Comparison of ENCODE assay signal across 13 mouse cellular contexts in genomic region chr3:105716353-105717000, GRCm38 (mm10). TPM values are rescaled to one million over a fixed set of nuclear protein-coding genes. Genes with fewer than 3 reads are reported as not detected.
A peak's percentile ranks its signal among the peaks of the same experiment; 100 is the strongest.
DNase-seq lines count a peak whose midpoint lies in the region; ATAC-seq and TF ChIP-seq lines count a peak whose summit lies in the region.
"Had no signal": no experiment of that assay in that cellular context is flagged by ENCODE, and none has a peak within 500 bp of the region (broad histone marks: within the 10 kb centered on the region; RNA-seq: fewer than 3 reads in every experiment).

No protein-coding gene starts in this region.

- no peaks in the 10 kb centered on the region for H3K27me3 ChIP-seq in kidney, embryonic 15.5 days
- no peaks in the 10 kb centered on the region for H3K27me3 ChIP-seq in thymus, adult 2 months (ENCODE audit: control insufficient read depth, insufficient read depth, low read length)
- H3K27me3 ChIP-seq: heart, embryonic 13.5 days had no signal

- no peaks in the 10 kb centered on the region for H3K36me3 ChIP-seq in kidney, embryonic 15.5 days
- no peaks in the 10 kb centered on the region; the same call in 1 of the 2 replicates for H3K36me3 ChIP-seq in thymus, adult 2 months (ENCODE audit: control insufficient read depth, insufficient read depth, low read length)

- 62% methylated on average over 18 of the region's 18 CpGs for WGBS in kidney, embryonic 15.5 days
- 94% methylated on average over 18 of the region's 18 CpGs for WGBS in thymus, adult 2 months

- no peak overlapping the region for H3K4me3 ChIP-seq in layer of hippocampus, adult 2 months
- H3K4me3 ChIP-seq in kidney, embryonic 15.5 days (replicated peaks) = no peak overlapping the region
- no peak overlapping the region for H3K4me3 ChIP-seq in thymus, adult 2 months (ENCODE audit: control insufficient read depth, insufficient read depth, low read length)
- H3K4me3 ChIP-seq: heart, embryonic 13.5 days had no signal

- TF ChIP-seq CTCF in layer of hippocampus, adult 2 months (conservative IDR thresholded peaks at IDR 0.05) = no peak
- TF ChIP-seq CTCF in thymus, adult 2 months (IDR thresholded peaks at IDR 0.05; ENCODE audit: borderline replicate concordance, control insufficient read depth, extremely low read depth, insufficient read depth, low read length, poor library complexity) = no peak

- peaks cover 48% of the 10 kb centered on the region for H3K4me1 ChIP-seq in kidney, embryonic 15.5 days
- H3K4me1 ChIP-seq in thymus, adult 2 months (replicated peaks; ENCODE audit: control insufficient read depth, insufficient read depth, low read length) = no peaks in the 10 kb centered on the region

- peak; percentile 11 for DNase-seq in embryo, embryonic 10 days (ENCODE audit: low spot score)
- no peak for DNase-seq in embryo, embryonic 11 days
- DNase-seq in layer of hippocampus, adult 2 months (ENCODE audit: low spot score in 2 of 2) = no peak
- DNase-seq in layer of hippocampus, adult 9-10 months (ENCODE audit: low spot score) = no peak
- peak; percentile 29 for DNase-seq in ZHBTc4 (ENCODE audit: low read depth, low spot score)
- DNase-seq in gastrocnemius, postnatal 36 days = peak; percentile 24 to 27
- DNase-seq in thymus, adult 2 months = no peak
- DNase-seq: adrenal gland, postnatal 25 days; thymus, postnatal 36 days had no signal

- TF ChIP-seq POLR2A in thymus, adult 2 months (IDR thresholded peaks at IDR 0.05; ENCODE audit: control insufficient read depth, extremely low read depth, insufficient read depth, low read length, poor library complexity) = no peak

- H3K4me2 ChIP-seq in kidney, embryonic 15.5 days = no peak overlapping the region
- H3K4me2 ChIP-seq: heart, embryonic 13.5 days had no signal

- H3K27ac ChIP-seq in layer of hippocampus, adult 2 months = peak overlapping the region; percentile 61; the same call in 1 of the 2 replicates
- H3K27ac ChIP-seq in kidney, embryonic 15.5 days = no peak overlapping the region; the same call in 1 of the 2 replicates
- no peak overlapping the region for H3K27ac ChIP-seq in thymus, adult 2 months (ENCODE audit: control insufficient read depth, insufficient read depth, low read length)
- H3K27ac ChIP-seq: heart, embryonic 13.5 days; macrophage had no signal

- ATAC-seq in kidney, embryonic 15.5 days (replicated peaks; ENCODE audit: low FRiP score) = no peak
- ATAC-seq: intestine, embryonic 16.5 days had no signal

- intact Hi-C loops in gastrocnemius, postnatal 36 days (cut with DNase I) = no loop called here

- H3K9me3 ChIP-seq in kidney, embryonic 15.5 days (replicated peaks) = no peaks in the 10 kb centered on the region
- H3K9me3 ChIP-seq: heart, embryonic 13.5 days had no signal

- H3K9ac ChIP-seq in kidney, embryonic 15.5 days = no peak overlapping the region
- H3K9ac ChIP-seq: heart, embryonic 13.5 days had no signal

RNA-seq across cellular contexts. Expression of gene Inka2, which starts 12.1 kb away (rescaled TPM):
- total RNA-seq in layer of hippocampus, adult 2 months (2021) = 10 to 100 TPM; 74.1 to 74.9 TPM
- total RNA-seq in gastrocnemius, postnatal 36 days (2021) = 1 to 10 TPM; 3.3 to 4.0 TPM
- 1.4 and 1.7 TPM in 2 replicates for polyA plus RNA-seq in kidney, embryonic 15.5 days (2015; fragmentation: Nextera tagmentation; extraction: Ambion mirVana)
- 5.5 TPM in 2 replicates for polyA plus RNA-seq in thymus, adult 2 months (2012; rRNA removed)

RNA-seq across cellular contexts. Expression of gene Ddx20, which starts 29.1 kb away (rescaled TPM):
- 10 to 100 TPM; 12.5 to 12.9 TPM for total RNA-seq in layer of hippocampus, adult 2 months (2021)
- 1 to 10 TPM; 8.7 to 9.6 TPM for total RNA-seq in gastrocnemius, postnatal 36 days (2021)
- 38.0 and 38.7 TPM in 2 replicates for polyA plus RNA-seq in kidney, embryonic 15.5 days (2015; fragmentation: Nextera tagmentation; extraction: Ambion mirVana)
- 33.5 and 50.2 TPM in 2 replicates for polyA plus RNA-seq in thymus, adult 2 months (2012; rRNA removed)

Comparison
In these comparisons a context has a peak if more than half of its experiments do, and no peak if none do; other contexts are left out.
1. DNase-seq: peak in embryo, embryonic 10 days (single experiment), ZHBTc4 (single experiment) and gastrocnemius, postnatal 36 days (2 of 2); none in embryo, embryonic 11 days (single experiment), layer of hippocampus, adult 2 months (0 of 2), layer of hippocampus, adult 9-10 months (single experiment) and thymus, adult 2 months (single experiment).
2. RNA of gene Inka2, which starts 12.1 kb away (total RNA-seq): 74.1 to 74.9 TPM in layer of hippocampus, adult 2 months; 3.3 to 4.0 TPM in gastrocnemius, postnatal 36 days; every median in the first group is over 10 times any median in the second.